Mouse (Mus musculus) lung, adult 2 months (tissue): ENCODE results near the gene Ltc4s.

Source experiments
- CTCF ChIP-seq: fragments of 200-500 bp; IDR thresholded peaks from 2 replicates; pipeline ENCODE4 v1.5.1; 2011; ENCODE audit warnings: mild to moderate bottlenecking, low read length, control low read depth; ENCODE audit not compliant: insufficient read depth
- POLR2A ChIP-seq: fragments of 200-500 bp; IDR thresholded peaks from 2 replicates; pipeline ENCODE4 v1.6.1; 2011; ENCODE audit warnings: low read depth, mild to moderate bottlenecking, control low read depth, low read length, borderline replicate concordance; ENCODE audit errors: extremely low read depth

DNA sequence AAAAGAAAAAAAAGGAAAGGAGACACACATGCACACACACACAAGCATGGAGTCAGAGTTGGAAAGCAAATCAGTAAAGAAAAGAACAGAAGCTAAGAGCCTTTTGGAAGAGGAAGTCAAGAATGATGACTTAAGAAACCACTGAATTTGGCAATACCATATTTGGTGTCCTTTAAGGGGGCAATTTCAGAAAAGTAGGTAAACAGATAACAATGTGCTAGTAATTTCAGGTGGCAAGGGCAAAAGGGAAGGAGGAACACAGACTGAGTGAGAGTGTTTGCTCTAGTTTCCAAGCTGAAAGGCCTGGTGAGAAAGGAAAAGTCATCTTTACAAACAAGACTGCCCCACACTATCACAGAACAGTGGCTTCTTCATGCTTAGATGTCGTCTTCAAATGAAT, 48.0 kb upstream of the Ltc4s start:
- TF ChIP-seq POLR2A = no peak
- no peak for TF ChIP-seq CTCF
